Mouse (Mus musculus) MEL (cell line): Measurements from ENCODE around the gene Plcb3. TPM values are rescaled to one million over a fixed set of nuclear protein-coding genes. Genes with fewer than 3 reads are reported as not detected.

Source experiments
- DNase-seq: peaks from one replicate; pipeline ENCODE4 v3.0.0; 2011; ENCODE audit warnings: low read depth, low spot score
- H3K27ac ChIP-seq: 2 replicates; pipeline ENCODE4 v1.5.1; 2012; ENCODE audit warnings: low read depth, mild to moderate bottlenecking, control low read depth, low read length, moderate library complexity; ENCODE audit not compliant: control insufficient read depth
- H3K27me3 ChIP-seq, 2 experiments: fragments of 150-350 bp in 1 of 2; sonication (generic) in 1 of 2; 2 replicates each; pipeline ENCODE4 v1.6.1; 2012; ENCODE audit warnings: low read length in 2 of 2, mild to moderate bottlenecking in 2 of 2, improper control_type of control experiment in 1 of 2, moderate library complexity in 1 of 2; ENCODE audit not compliant: insufficient read depth in 2 of 2, control insufficient read depth in 1 of 2
- H3K36me3 ChIP-seq, 2 experiments: 2 replicates each; pipeline ENCODE4 v1.6.1; 2012 to 2014; ENCODE audit warnings: low read length in 2 of 2, improper control_type of control experiment in 1 of 2, inconsistent platforms in 1 of 2, mild to moderate bottlenecking in 1 of 2; ENCODE audit not compliant: insufficient read depth in 2 of 2, control insufficient read depth in 1 of 2
- H3K4me1 ChIP-seq, 2 experiments: fragments of 150-350 bp in 1 of 2; sonication (generic) in 1 of 2; 2 replicates each; pipeline ENCODE4 v1.6.1; 2012; ENCODE audit warnings: low read length in 2 of 2, improper control_type of control experiment in 1 of 2, mild to moderate bottlenecking in 1 of 2; ENCODE audit not compliant: insufficient read depth in 2 of 2, control insufficient read depth in 1 of 2
- H3K4me3 ChIP-seq, 2 experiments: fragments of 150-350 bp in 1 of 2; sonication (generic) in 1 of 2; 2 replicates each; pipeline ENCODE4 v1.5.1; 2012; ENCODE audit warnings: low read depth in 2 of 2, low read length in 2 of 2, mild to moderate bottlenecking in 2 of 2, moderate library complexity in 2 of 2, control low read depth in 1 of 2, improper control_type of control experiment in 1 of 2; ENCODE audit not compliant: control insufficient read depth in 1 of 2, insufficient read depth in 1 of 2
- H3K79me2 ChIP-seq: 2 replicates; pipeline ENCODE4 v1.6.1; 2012; ENCODE audit warnings: mild to moderate bottlenecking, low read length, moderate library complexity; ENCODE audit not compliant: control insufficient read depth, poor library complexity, insufficient read depth
- H3K9ac ChIP-seq: 2 replicates; pipeline ENCODE4 v1.6.1; 2012; ENCODE audit warnings: low read depth, mild to moderate bottlenecking, control low read depth, low read length, moderate library complexity; ENCODE audit not compliant: control insufficient read depth, poor library complexity, severe bottlenecking
- H3K9me3 ChIP-seq: fragments of 150-350 bp; sonication (generic); replicated peaks from 2 replicates; pipeline ENCODE4 v1.6.1; 2012; ENCODE audit warnings: mild to moderate bottlenecking, low read length, improper control_type of control experiment, moderate library complexity; ENCODE audit not compliant: insufficient read depth
- BHLHE40 ChIP-seq: IDR thresholded peaks from 2 replicates; pipeline ENCODE4 v1.6.1; 2012; ENCODE audit warnings: low read depth, mild to moderate bottlenecking, inconsistent platforms, low read length, improper control_type of control experiment, borderline replicate concordance
- CHD1 ChIP-seq: IDR thresholded peaks from 2 replicates; pipeline ENCODE4 v1.6.1; 2012; ENCODE audit warnings: low read depth, mild to moderate bottlenecking, inconsistent platforms, low read length, improper control_type of control experiment
- CHD2 ChIP-seq: IDR thresholded peaks from 2 replicates; pipeline ENCODE4 v1.6.1; 2011; ENCODE audit warnings: low read length, improper control_type of control experiment
- CTCF ChIP-seq, 3 experiments: IDR thresholded peaks in 2 of 3; conservative IDR thresholded peaks in 1 of 3; 2 replicates each; pipeline ENCODE4 v1.5.1; 2011 to 2012; ENCODE audit warnings: low read length in 3 of 3, low read depth in 2 of 3, mild to moderate bottlenecking in 2 of 3, improper control_type of control experiment in 1 of 3, inconsistent platforms in 1 of 3, mixed read lengths in 1 of 3, moderate library complexity in 1 of 3; ENCODE audit not compliant: control insufficient read depth in 1 of 3, insufficient read depth in 1 of 3, poor library complexity in 1 of 3, severe bottlenecking in 1 of 3
- ELF1 ChIP-seq: IDR thresholded peaks from 2 replicates; pipeline ENCODE4 v1.6.1; 2014; ENCODE audit warnings: low read depth, mild to moderate bottlenecking, inconsistent platforms, low read length, improper control_type of control experiment, moderate library complexity
- GABPA ChIP-seq: IDR thresholded peaks from 2 replicates; pipeline ENCODE4 v1.6.1; 2012; ENCODE audit warnings: low read depth, mild to moderate bottlenecking, inconsistent platforms, low read length, improper control_type of control experiment, moderate library complexity
- GATA1 ChIP-seq: IDR thresholded peaks from 2 replicates; pipeline ENCODE4 v1.6.1; 2011; ENCODE audit warnings: low read depth, low read length, improper control_type of control experiment
- HCFC1 ChIP-seq: IDR thresholded peaks from 2 replicates; pipeline ENCODE4 v1.6.1; 2012; ENCODE audit warnings: low read depth, mild to moderate bottlenecking, inconsistent platforms, low read length, improper control_type of control experiment, moderate library complexity
- JUND ChIP-seq: IDR thresholded peaks from 2 replicates; pipeline ENCODE4 v1.6.1; 2011; ENCODE audit warnings: low read depth, mild to moderate bottlenecking, improper control_type of control experiment, low read length
- MAZ ChIP-seq: IDR thresholded peaks from 2 replicates; pipeline ENCODE4 v1.6.1; 2012; ENCODE audit warnings: low read depth, mild to moderate bottlenecking, inconsistent platforms, low read length, improper control_type of control experiment
- MXI1 ChIP-seq: IDR thresholded peaks from 2 replicates; pipeline ENCODE4 v1.6.1; 2011; ENCODE audit warnings: mild to moderate bottlenecking, low read depth, low read length, improper control_type of control experiment
- MYB ChIP-seq: IDR thresholded peaks from 2 replicates; pipeline ENCODE4 v1.6.1; 2011; ENCODE audit warnings: mild to moderate bottlenecking, low read depth, low read length, improper control_type of control experiment
- NELFE ChIP-seq: IDR thresholded peaks from 2 replicates; pipeline ENCODE4 v1.6.1; 2011; ENCODE audit warnings: low read depth, low read length, improper control_type of control experiment
- NRF1 ChIP-seq: IDR thresholded peaks from 2 replicates; pipeline ENCODE4 v1.6.1; 2014; ENCODE audit warnings: low read depth, mild to moderate bottlenecking, inconsistent platforms, low read length, improper control_type of control experiment, moderate library complexity; ENCODE audit not compliant: poor library complexity, insufficient read depth, severe bottlenecking
- POLR2A ChIP-seq, 2 experiments: IDR thresholded peaks; 2 replicates each; pipeline ENCODE4 v1.6.1; 2011 to 2012; ENCODE audit warnings: low read length in 2 of 2, mild to moderate bottlenecking in 2 of 2, control low read depth in 1 of 2, improper control_type of control experiment in 1 of 2, low read depth in 1 of 2, moderate library complexity in 1 of 2; ENCODE audit not compliant: control insufficient read depth in 1 of 2, insufficient read depth in 1 of 2, poor library complexity in 1 of 2
- POLR2AphosphoS5 ChIP-seq: IDR thresholded peaks from 2 replicates; pipeline ENCODE4 v1.6.1; 2012; ENCODE audit warnings: low read depth, borderline replicate concordance, mild to moderate bottlenecking, inconsistent platforms, low read length, moderate library complexity, mixed read lengths
- RCOR1 ChIP-seq: IDR thresholded peaks from 2 replicates; pipeline ENCODE4 v1.6.1; 2012; ENCODE audit warnings: low read depth, mild to moderate bottlenecking, inconsistent platforms, low read length, improper control_type of control experiment
- SIN3A ChIP-seq: IDR thresholded peaks from 2 replicates; pipeline ENCODE4 v1.6.1; 2012; ENCODE audit warnings: low read length, improper control_type of control experiment, inconsistent platforms
- TAL1 ChIP-seq: IDR thresholded peaks from 2 replicates; pipeline ENCODE4 v1.6.1; 2012; ENCODE audit warnings: mild to moderate bottlenecking, inconsistent platforms, low read length, moderate library complexity, mixed read lengths
- TCF12 ChIP-seq: IDR thresholded peaks from 2 replicates; pipeline ENCODE4 v1.6.1; 2014; ENCODE audit warnings: low read depth, mild to moderate bottlenecking, inconsistent platforms, low read length, improper control_type of control experiment, moderate library complexity
- UBTF ChIP-seq: IDR thresholded peaks from 2 replicates; pipeline ENCODE4 v1.6.1; 2012; ENCODE audit warnings: low read depth, mild to moderate bottlenecking, inconsistent platforms, low read length, improper control_type of control experiment, moderate library complexity, borderline replicate concordance; ENCODE audit not compliant: insufficient read depth
- ZC3H11A ChIP-seq: IDR thresholded peaks from 2 replicates; pipeline ENCODE4 v1.6.1; 2012; ENCODE audit warnings: low read depth, mild to moderate bottlenecking, inconsistent platforms, low read length, improper control_type of control experiment
- ZKSCAN1 ChIP-seq: IDR thresholded peaks from 2 replicates; pipeline ENCODE4 v1.6.1; 2012; ENCODE audit warnings: low read depth, mild to moderate bottlenecking, inconsistent platforms, low read length, improper control_type of control experiment, moderate library complexity
- ZMIZ1 ChIP-seq: IDR thresholded peaks from 2 replicates; pipeline ENCODE4 v1.6.1; 2012; ENCODE audit warnings: low read depth, mild to moderate bottlenecking, inconsistent platforms, low read length, improper control_type of control experiment, moderate library complexity
- ZNF384 ChIP-seq: IDR thresholded peaks from 2 replicates; pipeline ENCODE4 v1.6.1; 2012; ENCODE audit warnings: low read depth, mild to moderate bottlenecking, inconsistent platforms, low read length, improper control_type of control experiment
- polyA plus RNA-seq, 2 experiments: library from polyadenylated mRNA; stranded (reverse) in 1 of 2; unstranded in 1 of 2; fragments of >175 nt in 1 of 2; fragments of >200 nt in 1 of 2; gene quantifications; 2 replicates each; pipeline versions ENCODE4 v1.2.1 to v1.2.4; 2012; ENCODE audit warnings: low replicate concordance in 2 of 2, low read depth in 1 of 2; ENCODE audit not compliant: insufficient read length in 2 of 2, insufficient read depth in 1 of 2, missing spikeins in 1 of 2
- total RNA-seq: library from RNA; depleted of rRNA; stranded (reverse); fragments of 300-350 nt; gene quantifications from 2 replicates; pipeline ENCODE4 v1.2.3, GENCODE M21; 2012

Gene Plcb3
- total and polyA plus RNA-seq, 3 experiments: 12.6 to 30.8 TPM; not detected in 1

- TF ChIP-seq MYB (no peak), JUND (no peak), CHD1 (no peak), SIN3A (peak; percentile 83), UBTF (no peak), BHLHE40 (no peak), ZMIZ1 (peak; percentile 20; the same call in 1 of the 2 replicates), NELFE (no peak; the same call in 1 of the 2 replicates), ELF1 (peak; percentile 95), MAZ (0 out of 2 replicates have a peak, but pooled peaks have one; percentile 47), TAL1 (no peak), MXI1 (peak; percentile 89), GABPA (no peak), POLR2A (IDR thresholded peaks at IDR 0.05; ENCODE audit: control insufficient read depth in 1 of 2, insufficient read depth in 1 of 2, low read depth in 1 of 2, low read length in 2 of 2, poor library complexity in 1 of 2) (peak; percentile 47 to 64; a peak in 2 of 4 replicates), CTCF (IDR thresholded peaks at IDR 0.05 in 2 of 3, conservative IDR thresholded peaks at IDR 0.05 in 1 of 3; ENCODE audit: control insufficient read depth in 1 of 3, insufficient read depth in 1 of 3, low read depth in 2 of 3, low read length in 3 of 3, poor library complexity in 1 of 3, severe bottlenecking in 1 of 3) (no peak), ZNF384 (no peak), NRF1 (peak; percentile 81), POLR2AphosphoS5 (no peak), HCFC1 (peak; percentile 87), CHD2 (no peak), GATA1 (no peak), ZC3H11A (no peak), RCOR1 (no peak), TCF12 (no peak), ZKSCAN1 (no peak)
- Histone ChIP-seq H3K4me3 (peak within 1 kb of the TSS; percentile 72 to 78), H3K27me3 (no peaks in the 10 kb centered on the region), H3K27ac (peak within 1 kb of the TSS; percentile 75), H3K9me3 (no peaks in the 10 kb centered on the region), H3K9ac (peak within 1 kb of the TSS; percentile 92), H3K36me3 (peaks cover 0 to 2% of the 10 kb centered on the region in 2 experiments; a peak in 1 of 4 replicates), H3K4me1 (peaks cover 0 to 10% of the 10 kb centered on the region in 2 experiments; a peak in 2 of 4 replicates), H3K79me2 (peaks cover 8% of the 10 kb centered on the region; the same call in 1 of the 2 replicates)
- peak; percentile 93 for DNase-seq
Measured at GRCm38 (mm10) chr19:6941372-6942248, 34.7 kb downstream of the Plcb3 start, which contains the start of gene Bad. Gene Bad (plus strand): TSS chr19:6941861.
